ENCODE assay signal across 9 mouse cellular contexts in genomic region chr8:83653662-83654017, GRCm38 (mm10). TPM values are rescaled to one million over a fixed set of nuclear protein-coding genes. Genes with fewer than 3 reads are reported as not detected.
DNase-seq lines count a peak whose midpoint lies in the region; ATAC-seq lines count a peak whose summit lies in the region.
"Had no signal": no experiment of that assay in that cellular context is flagged by ENCODE, and none has a peak within 500 bp of the region (broad histone marks: within the 10 kb centered on the region; RNA-seq: fewer than 3 reads in every experiment).

No protein-coding gene starts in this region.

- WGBS in forebrain, embryonic 10.5 days, result 50% methylated on average over 10 of the region's 10 CpGs
- 52% methylated on average over 10 of the region's 10 CpGs for WGBS in limb, embryonic 10.5 days
- 54% methylated on average over 10 of the region's 10 CpGs for WGBS in neural tube, embryonic 15.5 days

- peak overlapping the region; percentile 98 for H3K4me3 ChIP-seq in megakaryocyte, embryonic 14.5 days (replicated peaks)
- peak overlapping the region; percentile 88 for H3K4me3 ChIP-seq in forebrain, embryonic 10.5 days
- H3K4me3 ChIP-seq in limb, embryonic 10.5 days, result peak overlapping the region; percentile 88
- peak overlapping the region; percentile 80 for H3K4me3 ChIP-seq in neural tube, embryonic 15.5 days (replicated peaks)

- peaks cover 66% of the 10 kb centered on the region for H3K4me1 ChIP-seq in megakaryocyte, embryonic 14.5 days
- H3K4me1 ChIP-seq in forebrain, embryonic 10.5 days, result peaks cover 33% of the 10 kb centered on the region
- peaks cover 22% of the 10 kb centered on the region for H3K4me1 ChIP-seq in limb, embryonic 10.5 days
- peaks cover 26% of the 10 kb centered on the region for H3K4me1 ChIP-seq in neural tube, embryonic 15.5 days

- peaks cover 40% of the 10 kb centered on the region for H3K36me3 ChIP-seq in megakaryocyte, embryonic 14.5 days (replicated peaks; ENCODE audit: low read length)
- H3K36me3 ChIP-seq in forebrain, embryonic 10.5 days (replicated peaks), result peaks cover 41% of the 10 kb centered on the region
- H3K36me3 ChIP-seq in limb, embryonic 10.5 days, result peaks cover 39% of the 10 kb centered on the region
- H3K36me3 ChIP-seq in neural tube, embryonic 15.5 days, result no peaks in the 10 kb centered on the region

- peak overlapping the region; percentile 73 for H3K9ac ChIP-seq in neural tube, embryonic 15.5 days (replicated peaks)

- peak overlapping the region; percentile 96 for H3K27ac ChIP-seq in forebrain, embryonic 10.5 days
- peak overlapping the region; percentile 92 for H3K27ac ChIP-seq in limb, embryonic 10.5 days
- peak overlapping the region; percentile 75 for H3K27ac ChIP-seq in neural tube, embryonic 15.5 days (replicated peaks)

- no peaks in the 10 kb centered on the region for H3K27me3 ChIP-seq in megakaryocyte, embryonic 14.5 days (replicated peaks)
- H3K27me3 ChIP-seq in forebrain, embryonic 10.5 days (ENCODE audit: poor library complexity, severe bottlenecking), result no peaks in the 10 kb centered on the region
- H3K27me3 ChIP-seq in limb, embryonic 10.5 days (ENCODE audit: low read depth, poor library complexity, severe bottlenecking), result no peaks in the 10 kb centered on the region
- no peaks in the 10 kb centered on the region for H3K27me3 ChIP-seq in neural tube, embryonic 15.5 days (replicated peaks)

- ATAC-seq in megakaryocyte, adult 5-6 weeks (ENCODE audit: poor library complexity, severe bottlenecking), result no peak
- ATAC-seq in neural tube, embryonic 15.5 days (ENCODE audit: low FRiP score), result no peak
- ATAC-seq in monocyte, adult 5-6 weeks (replicated peaks; ENCODE audit: insufficient number of reproducible peaks, low FRiP score, low TSS enrichment, poor library complexity, severe bottlenecking), result no peak

- peak overlapping the region; percentile 91 for H3K4me2 ChIP-seq in neural tube, embryonic 15.5 days

- DNase-seq in forebrain, embryonic 10.5 days (ENCODE audit: extremely low spot score, low spot score), result no peak
- no peak for DNase-seq in limb, embryonic 10.5 days (ENCODE audit: low spot score)
- no peak for DNase-seq in spleen, adult 12 weeks (ENCODE audit: low spot score)
- no peak for DNase-seq in frontal cortex, adult 2 months (ENCODE audit: extremely low spot score in 1 of 2, low spot score in 1 of 2)
- DNase-seq: cerebellum, postnatal 36 days had no signal

- peaks cover 4% of the 10 kb centered on the region for H3K9me3 ChIP-seq in megakaryocyte, embryonic 14.5 days
- H3K9me3 ChIP-seq in forebrain, embryonic 10.5 days, result peaks cover 6% of the 10 kb centered on the region; the same call in 1 of the 2 replicates
- H3K9me3 ChIP-seq in limb, embryonic 10.5 days (replicated peaks), result no peaks in the 10 kb centered on the region
- H3K9me3 ChIP-seq in neural tube, embryonic 15.5 days (replicated peaks), result no peaks in the 10 kb centered on the region

RNA-seq across cellular contexts. Expression of gene Gipc1, which starts 1.2 kb away (rescaled TPM):
- 306 and 351 TPM in 2 replicates for polyA plus RNA-seq in megakaryocyte, embryonic 14.5 days (2012; ENCODE audit: insufficient read depth, low replicate concordance)
- total RNA-seq in megakaryocyte, adult 5-6 weeks (2015), result 15.4 and 16.4 TPM in 2 replicates
- total RNA-seq in megakaryocyte, adult 5-6 weeks (2017), result 18.9 and 25.4 TPM in 2 replicates
- 220 and 227 TPM in 2 replicates for polyA plus RNA-seq in forebrain, embryonic 10.5 days (2016; fragmentation: Nextera tagmentation; extraction: Ambion mirVana)
- polyA plus RNA-seq in limb, embryonic 10.5 days (2016; fragmentation: Nextera tagmentation; extraction: Ambion mirVana), result 185 and 206 TPM in 2 replicates
- polyA plus RNA-seq in neural tube, embryonic 15.5 days (2015; fragmentation: Nextera tagmentation; extraction: Ambion mirVana), result 116 and 118 TPM in 2 replicates
- 86.3 and 90.2 TPM in 2 replicates for polyA plus RNA-seq in frontal cortex, adult 2 months (2012; rRNA removed)
- total RNA-seq in monocyte, adult 5-6 weeks (2017), result 9.5 to 21.9 TPM (median 10.0 TPM) in 3 replicates

RNA-seq across cellular contexts. Expression of gene Ptger1, which starts 12.8 kb away (rescaled TPM):
- 0.45 and 0.73 TPM in 2 replicates for polyA plus RNA-seq in megakaryocyte, embryonic 14.5 days (2012; ENCODE audit: insufficient read depth, low replicate concordance)
- total RNA-seq in megakaryocyte, adult 5-6 weeks (2015), result 0.07 TPM in 1 of 2 replicates, not detected in the other
- 1.7 and 2.2 TPM in 2 replicates for total RNA-seq in megakaryocyte, adult 5-6 weeks (2017)
- 0.37 and 0.52 TPM in 2 replicates for polyA plus RNA-seq in forebrain, embryonic 10.5 days (2016; fragmentation: Nextera tagmentation; extraction: Ambion mirVana)
- 0.64 TPM in 2 replicates for polyA plus RNA-seq in limb, embryonic 10.5 days (2016; fragmentation: Nextera tagmentation; extraction: Ambion mirVana)
- polyA plus RNA-seq in neural tube, embryonic 15.5 days (2015; fragmentation: Nextera tagmentation; extraction: Ambion mirVana), result 0.95 and 1.00 TPM in 2 replicates
- polyA plus RNA-seq in frontal cortex, adult 2 months (2012; rRNA removed), result 2.2 TPM in 2 replicates
- 3.8 to 7.5 TPM (median 5.5 TPM) in 3 replicates for total RNA-seq in monocyte, adult 5-6 weeks (2017)

RNA-seq across cellular contexts. Expression of gene Pkn1, which starts 45.3 kb away (rescaled TPM):
- 73.0 and 95.0 TPM in 2 replicates for polyA plus RNA-seq in megakaryocyte, embryonic 14.5 days (2012; ENCODE audit: insufficient read depth, low replicate concordance)
- 53.3 and 55.4 TPM in 2 replicates for total RNA-seq in megakaryocyte, adult 5-6 weeks (2015)
- 103 and 110 TPM in 2 replicates for total RNA-seq in megakaryocyte, adult 5-6 weeks (2017)
- polyA plus RNA-seq in forebrain, embryonic 10.5 days (2016; fragmentation: Nextera tagmentation; extraction: Ambion mirVana), result 29.0 and 29.3 TPM in 2 replicates
- 38.6 and 41.4 TPM in 2 replicates for polyA plus RNA-seq in limb, embryonic 10.5 days (2016; fragmentation: Nextera tagmentation; extraction: Ambion mirVana)
- polyA plus RNA-seq in neural tube, embryonic 15.5 days (2015; fragmentation: Nextera tagmentation; extraction: Ambion mirVana), result 24.6 and 25.1 TPM in 2 replicates
- 51.9 and 61.9 TPM in 2 replicates for polyA plus RNA-seq in frontal cortex, adult 2 months (2012; rRNA removed)
- 159 to 217 TPM (median 178 TPM) in 3 replicates for total RNA-seq in monocyte, adult 5-6 weeks (2017)

RNA-seq across cellular contexts. Expression of gene Dnajb1, which starts 45.6 kb away (rescaled TPM):
- polyA plus RNA-seq in megakaryocyte, embryonic 14.5 days (2012; ENCODE audit: insufficient read depth, low replicate concordance), result 23.3 and 30.5 TPM in 2 replicates
- total RNA-seq in megakaryocyte, adult 5-6 weeks (2015), result 40.0 and 40.7 TPM in 2 replicates
- total RNA-seq in megakaryocyte, adult 5-6 weeks (2017), result 26.4 and 34.4 TPM in 2 replicates
- polyA plus RNA-seq in forebrain, embryonic 10.5 days (2016; fragmentation: Nextera tagmentation; extraction: Ambion mirVana), result 65.2 and 77.8 TPM in 2 replicates
- 78.0 and 89.8 TPM in 2 replicates for polyA plus RNA-seq in limb, embryonic 10.5 days (2016; fragmentation: Nextera tagmentation; extraction: Ambion mirVana)
- 57.9 and 63.1 TPM in 2 replicates for polyA plus RNA-seq in neural tube, embryonic 15.5 days (2015; fragmentation: Nextera tagmentation; extraction: Ambion mirVana)
- polyA plus RNA-seq in frontal cortex, adult 2 months (2012; rRNA removed), result 37.9 TPM in 2 replicates
- total RNA-seq in monocyte, adult 5-6 weeks (2017), result 35.2 to 112 TPM (median 38.5 TPM) in 3 replicates

RNA-seq across cellular contexts. Expression of gene Tecr, which starts 45.9 kb away (rescaled TPM):
- 406 and 513 TPM in 2 replicates for polyA plus RNA-seq in megakaryocyte, embryonic 14.5 days (2012; ENCODE audit: insufficient read depth, low replicate concordance)
- total RNA-seq in megakaryocyte, adult 5-6 weeks (2015), result 282 and 314 TPM in 2 replicates
- total RNA-seq in megakaryocyte, adult 5-6 weeks (2017), result 248 and 255 TPM in 2 replicates
- 637 and 658 TPM in 2 replicates for polyA plus RNA-seq in forebrain, embryonic 10.5 days (2016; fragmentation: Nextera tagmentation; extraction: Ambion mirVana)
- polyA plus RNA-seq in limb, embryonic 10.5 days (2016; fragmentation: Nextera tagmentation; extraction: Ambion mirVana), result 684 and 695 TPM in 2 replicates
- polyA plus RNA-seq in neural tube, embryonic 15.5 days (2015; fragmentation: Nextera tagmentation; extraction: Ambion mirVana), result 1,464 and 1,650 TPM in 2 replicates
- polyA plus RNA-seq in frontal cortex, adult 2 months (2012; rRNA removed), result 779 and 879 TPM in 2 replicates
- 59.7 to 123 TPM (median 61.4 TPM) in 3 replicates for total RNA-seq in monocyte, adult 5-6 weeks (2017)
